Mouse (Mus musculus): ENCODE measurements around the gene Tpd52l1. TPM values are rescaled to one million over a fixed set of nuclear protein-coding genes. Genes with fewer than 3 reads are reported as not detected.

Gene Tpd52l1
- polyA plus RNA-seq, 1 experiment from 2014 or later, result 31.7 TPM

GRCm38 (mm10) chr10:31287787-31288186, 158.0 kb downstream of the Tpd52l1 start:
- Histone ChIP-seq H3K4me3 (no peak overlapping the region), H3K4me1 (no peaks in the 10 kb centered on the region), H3K36me3 (no peaks in the 10 kb centered on the region), H3K27me3 (ENCODE audit: low read depth, poor library complexity, severe bottlenecking) (no peaks in the 10 kb centered on the region), H3K27ac (no peak overlapping the region), H3K9me3 (replicated peaks) (no peaks in the 10 kb centered on the region)
- no peak for DNase-seq (ENCODE audit: low spot score)

Other genes starting within 250 kb of the Tpd52l1 start
- gene Hddc2, start 132.6 kb downstream of the Tpd52l1 start, polyA plus RNA-seq (2016; fragmentation: Nextera tagmentation; extraction: Ambion mirVana), result 104 and 108 TPM in 2 replicates
- gene Rnf217, start 163.2 kb upstream of the Tpd52l1 start, polyA plus RNA-seq (2016; fragmentation: Nextera tagmentation; extraction: Ambion mirVana), result 0.99 and 1.1 TPM in 2 replicates